Comparison of ENCODE assay signal across 8 mouse cellular contexts in genomic region chr10:77621546-77621945, GRCm38 (mm10). TPM values are rescaled to one million over a fixed set of nuclear protein-coding genes. Genes with fewer than 3 reads are reported as not detected.
DNase-seq lines count a peak whose midpoint lies in the region; ATAC-seq and TF ChIP-seq lines count a peak whose summit lies in the region.

No protein-coding gene starts in this region.

- in situ Hi-C loops in ES-E14 (cut with MboI; ENCODE audit: low sequenced_read_pairs in 2 of 2, unreplicated experiment in 2 of 2), result no loop called here

- ATAC-seq in heart, embryonic 13.5 days (ENCODE audit: extremely low read depth, insufficient number of reproducible peaks, low FRiP score, low TSS enrichment), result no peak

- intact Hi-C loops in heart, postnatal 10 days (cut with DNase I), result loop anchor here (5.0 to 10.0 kb wide), 3 partner anchors 39 to 543 kb away; partner anchors contain the start of genes D10Jhu81e, Fam207a and Pttg1ip

- H3K36me3 ChIP-seq in heart, embryonic 13.5 days, result peaks cover 33% of the 10 kb centered on the region
- H3K36me3 ChIP-seq in ES-E14 (ENCODE audit: control insufficient read depth, insufficient read depth, low read length, poor library complexity, severe bottlenecking), result peaks cover 8% of the 10 kb centered on the region
- peaks cover 54% of the 10 kb centered on the region for H3K36me3 ChIP-seq in hindbrain, embryonic 10.5 days
- H3K36me3 ChIP-seq in megakaryocyte, embryonic 14.5 days (replicated peaks; ENCODE audit: low read length), result peaks cover 56% of the 10 kb centered on the region

- no peaks in the 10 kb centered on the region for H3K9me3 ChIP-seq in heart, embryonic 13.5 days
- H3K9me3 ChIP-seq in ES-E14 (ENCODE audit: control insufficient read depth, insufficient read depth, low read depth, low read length), result no peaks in the 10 kb centered on the region
- H3K9me3 ChIP-seq in hindbrain, embryonic 10.5 days, result no peaks in the 10 kb centered on the region
- no peaks in the 10 kb centered on the region for H3K9me3 ChIP-seq in megakaryocyte, embryonic 14.5 days

- H3K4me2 ChIP-seq in heart, embryonic 13.5 days, result peak overlapping the region; percentile 89

- peak overlapping the region; percentile 99 for H3K9ac ChIP-seq in heart, embryonic 13.5 days
- H3K9ac ChIP-seq in ES-E14 (ENCODE audit: insufficient read depth, low read depth, low read length, poor library complexity, severe bottlenecking), result peak overlapping the region; percentile 93

- H3K27ac ChIP-seq in heart, embryonic 13.5 days (replicated peaks), result peak overlapping the region; percentile 94
- no peak overlapping the region for H3K27ac ChIP-seq in ES-E14 (ENCODE audit: insufficient read depth, low read depth, low read length, poor library complexity, severe bottlenecking)
- peak overlapping the region; percentile 93 for H3K27ac ChIP-seq in hindbrain, embryonic 10.5 days

- H3K4me3 ChIP-seq in heart, embryonic 13.5 days, result peak overlapping the region; percentile 99
- H3K4me3 ChIP-seq in ES-E14 (ENCODE audit: insufficient read depth in 1 of 2, low read depth in 1 of 2, low read length in 2 of 2, poor library complexity in 1 of 2, severe bottlenecking in 1 of 2), result peak overlapping the region; percentile 86 to 92
- peak overlapping the region; percentile 76 for H3K4me3 ChIP-seq in hindbrain, embryonic 10.5 days
- H3K4me3 ChIP-seq in megakaryocyte, embryonic 14.5 days (replicated peaks), result peak overlapping the region; percentile 97

- no peak for DNase-seq in heart, postnatal 10 days
- DNase-seq in ES-E14 (ENCODE audit: low read depth, low spot score), result no peak
- no peak for DNase-seq in hindbrain, embryonic 10.5 days (ENCODE audit: low spot score)
- no peak for DNase-seq in adrenal gland, postnatal 10 days
- DNase-seq in ovary, postnatal 10 days (ENCODE audit: low spot score), result no peak
- no peak for DNase-seq in left cerebral cortex, adult 9 months (ENCODE audit: low spot score in 2 of 2)

- 73% methylated on average over 8 of the region's 8 CpGs for WGBS in heart, embryonic 13.5 days
- 77% methylated on average over 8 of the region's 8 CpGs for WGBS in hindbrain, embryonic 10.5 days

- peaks cover 43% of the 10 kb centered on the region for H3K4me1 ChIP-seq in heart, embryonic 13.5 days
- H3K4me1 ChIP-seq in ES-E14 (ENCODE audit: control insufficient read depth in 2 of 2, insufficient read depth in 2 of 2, low read length in 2 of 2, poor library complexity in 1 of 2), result peaks cover 0 to 5% of the 10 kb centered on the region in 2 experiments; a peak in 2 of 4 replicates
- H3K4me1 ChIP-seq in hindbrain, embryonic 10.5 days (replicated peaks), result peaks cover 26% of the 10 kb centered on the region
- H3K4me1 ChIP-seq in megakaryocyte, embryonic 14.5 days, result peaks cover 50% of the 10 kb centered on the region

- no peaks in the 10 kb centered on the region for H3K27me3 ChIP-seq in heart, embryonic 13.5 days (replicated peaks)
- H3K27me3 ChIP-seq in hindbrain, embryonic 10.5 days (ENCODE audit: insufficient read depth, poor library complexity, severe bottlenecking), result no peaks in the 10 kb centered on the region
- H3K27me3 ChIP-seq in megakaryocyte, embryonic 14.5 days (replicated peaks), result no peaks in the 10 kb centered on the region

TF ChIP-seq in ES-E14, 5 proteins besides CTCF, POLR2A, EP300 and RAD21:
- TF ChIP-seq MAFK (IDR thresholded peaks at IDR 0.05; ENCODE audit: insufficient read depth, low read depth, low read length) (no peak), ZNF384 (IDR thresholded peaks at IDR 0.05; ENCODE audit: low read depth, low read length) (no peak), HCFC1 (IDR thresholded peaks at IDR 0.05; ENCODE audit: borderline replicate concordance, insufficient read depth, low read length) (no peak), ZC3H11A (IDR thresholded peaks at IDR 0.05; ENCODE audit: borderline replicate concordance, low read depth, low read length) (no peak), CHD2 (IDR thresholded peaks at IDR 0.05; ENCODE audit: low read depth, low read length) (no peak)

RNA-seq across cellular contexts. Expression of gene Ube2g2, which starts 0.5 kb away (rescaled TPM):
- 78.6 and 81.9 TPM in 2 replicates for polyA plus RNA-seq in heart, embryonic 13.5 days (2015; fragmentation: Nextera tagmentation; extraction: Ambion mirVana)
- total RNA-seq in heart, postnatal 10 days (2021), result 10 to 100 TPM; 57.7 to 68.8 TPM
- 21.2 and 32.7 TPM in 2 replicates for total RNA-seq in ES-E14 (2012; rRNA removed)
- polyA plus RNA-seq in hindbrain, embryonic 10.5 days (2016; fragmentation: Nextera tagmentation; extraction: Ambion mirVana), result 100 and 103 TPM in 2 replicates
- 14.2 and 28.4 TPM in 2 replicates for polyA plus RNA-seq in megakaryocyte, embryonic 14.5 days (2012; ENCODE audit: insufficient read depth, low replicate concordance)
- total RNA-seq in adrenal gland, postnatal 10 days (2021), result 10 to 100 TPM; 44.4 to 46.1 TPM

RNA-seq across cellular contexts. Expression of gene Gm49325, which starts 15.5 kb away (rescaled TPM):
- polyA plus RNA-seq in heart, embryonic 13.5 days (2015; fragmentation: Nextera tagmentation; extraction: Ambion mirVana), result 2.8 TPM in 1 of 2 replicates, not detected in the other
- 10 to 100 TPM; 12.2 to 13.5 TPM for total RNA-seq in heart, postnatal 10 days (2021)
- 1.7 and 5.4 TPM in 2 replicates for total RNA-seq in ES-E14 (2012; rRNA removed)
- polyA plus RNA-seq in hindbrain, embryonic 10.5 days (2016; fragmentation: Nextera tagmentation; extraction: Ambion mirVana), result 4.4 TPM in 1 of 2 replicates, not detected in the other
- polyA plus RNA-seq in megakaryocyte, embryonic 14.5 days (2012; ENCODE audit: insufficient read depth, low replicate concordance), result 9.0 and 23.2 TPM in 2 replicates
- total RNA-seq in adrenal gland, postnatal 10 days (2021), result 10 to 100 TPM; 22.3 to 30.4 TPM

RNA-seq across cellular contexts. Expression of gene Sumo3, which starts 15.6 kb away (rescaled TPM):
- polyA plus RNA-seq in heart, embryonic 13.5 days (2015; fragmentation: Nextera tagmentation; extraction: Ambion mirVana), result 171 and 186 TPM in 2 replicates
- total RNA-seq in heart, postnatal 10 days (2021), result 10 to 100 TPM; 68.3 to 79.2 TPM
- 139 and 148 TPM in 2 replicates for total RNA-seq in ES-E14 (2012; rRNA removed)
- polyA plus RNA-seq in hindbrain, embryonic 10.5 days (2016; fragmentation: Nextera tagmentation; extraction: Ambion mirVana), result 336 and 389 TPM in 2 replicates
- 11.6 and 90.7 TPM in 2 replicates for polyA plus RNA-seq in megakaryocyte, embryonic 14.5 days (2012; ENCODE audit: insufficient read depth, low replicate concordance)
- 100 to 1,000 TPM; 119 to 125 TPM for total RNA-seq in adrenal gland, postnatal 10 days (2021)

RNA-seq across cellular contexts. Expression of gene Pttg1ip, which starts 40.0 kb away (rescaled TPM):
- 103 and 110 TPM in 2 replicates for polyA plus RNA-seq in heart, embryonic 13.5 days (2015; fragmentation: Nextera tagmentation; extraction: Ambion mirVana)
- total RNA-seq in heart, postnatal 10 days (2021), result 100 to 1,000 TPM; 134 to 148 TPM
- 115 and 142 TPM in 2 replicates for total RNA-seq in ES-E14 (2012; rRNA removed)
- polyA plus RNA-seq in hindbrain, embryonic 10.5 days (2016; fragmentation: Nextera tagmentation; extraction: Ambion mirVana), result 66.6 and 67.2 TPM in 2 replicates
- polyA plus RNA-seq in megakaryocyte, embryonic 14.5 days (2012; ENCODE audit: insufficient read depth, low replicate concordance), result 284 and 814 TPM in 2 replicates
- total RNA-seq in adrenal gland, postnatal 10 days (2021), result 100 to 1,000 TPM; 160 to 178 TPM
